Mouse (Mus musculus): ENCODE measurements at regions not wholly inside any gene's neighbourhood (a gene's known extent, or its start where the extent isn't known, plus 50 kb on each side); places are given as distances from the start of the nearest gene placed in this dataset.

GRCm38 (mm10) chr3:147189737-147190136 lies 337.6 kb downstream of the Ttll7 start:
- no peaks in the 10 kb centered on the region for H3K4me1 ChIP-seq (ENCODE audit: control insufficient read depth in 2 of 2, insufficient read depth in 2 of 2, low read length in 2 of 2, poor library complexity in 1 of 2)
- H3K4me3 ChIP-seq (ENCODE audit: insufficient read depth in 1 of 2, low read depth in 1 of 2, low read length in 2 of 2, poor library complexity in 1 of 2, severe bottlenecking in 1 of 2) = no peak overlapping the region
- no peaks in the 10 kb centered on the region for H3K36me3 ChIP-seq (ENCODE audit: control insufficient read depth, insufficient read depth, low read length, poor library complexity, severe bottlenecking)
- in situ Hi-C loops (cut with MboI; ENCODE audit: low sequenced_read_pairs in 2 of 2, unreplicated experiment in 2 of 2) = loop anchor here in 1 of 2 experiments (25.0 kb wide), 1 partner anchor 823 kb away; no protein-coding TSS in a partner anchor
- H3K27ac ChIP-seq (ENCODE audit: insufficient read depth, low read depth, low read length, poor library complexity, severe bottlenecking) = no peak overlapping the region
- H3K9ac ChIP-seq (ENCODE audit: insufficient read depth, low read depth, low read length, poor library complexity, severe bottlenecking) = no peak overlapping the region
- DNase-seq (ENCODE audit: low read depth, low spot score) = no peak
- TF ChIP-seq ZNF384 (IDR thresholded peaks at IDR 0.05; ENCODE audit: low read depth, low read length) = no peak
- no peak for TF ChIP-seq CHD2 (IDR thresholded peaks at IDR 0.05; ENCODE audit: low read depth, low read length)
- no peaks in the 10 kb centered on the region for H3K9me3 ChIP-seq (ENCODE audit: control insufficient read depth, insufficient read depth, low read depth, low read length)

- no peak overlapping the region for H3K9ac ChIP-seq (ENCODE audit: insufficient read depth, low read depth, low read length, poor library complexity, severe bottlenecking)
- no peak overlapping the region for H3K4me3 ChIP-seq (ENCODE audit: insufficient read depth in 1 of 2, low read depth in 1 of 2, low read length in 2 of 2, poor library complexity in 1 of 2, severe bottlenecking in 1 of 2)
- DNase-seq (ENCODE audit: low read depth, low spot score) = no peak
- TF ChIP-seq ZC3H11A (IDR thresholded peaks at IDR 0.05; ENCODE audit: borderline replicate concordance, low read depth, low read length) = no peak
- no peak for TF ChIP-seq MAFK (IDR thresholded peaks at IDR 0.05; ENCODE audit: insufficient read depth, low read depth, low read length)
- TF ChIP-seq HCFC1 (IDR thresholded peaks at IDR 0.05; ENCODE audit: borderline replicate concordance, insufficient read depth, low read length) = no peak
- no peak for TF ChIP-seq CHD2 (IDR thresholded peaks at IDR 0.05; ENCODE audit: low read depth, low read length)
- TF ChIP-seq ZNF384 (IDR thresholded peaks at IDR 0.05; ENCODE audit: low read depth, low read length) = no peak
- in situ Hi-C loops (cut with MboI; ENCODE audit: low sequenced_read_pairs in 2 of 2, unreplicated experiment in 2 of 2) = loop anchor here in 1 of 2 experiments (25.0 kb wide), 1 partner anchor 816 kb away; no protein-coding TSS in a partner anchor
- no peaks in the 10 kb centered on the region for H3K4me1 ChIP-seq (ENCODE audit: control insufficient read depth in 2 of 2, insufficient read depth in 2 of 2, low read length in 2 of 2, poor library complexity in 1 of 2)
- H3K9me3 ChIP-seq (ENCODE audit: control insufficient read depth, insufficient read depth, low read depth, low read length) = no peaks in the 10 kb centered on the region
- H3K36me3 ChIP-seq (ENCODE audit: control insufficient read depth, insufficient read depth, low read length, poor library complexity, severe bottlenecking) = no peaks in the 10 kb centered on the region
- H3K27ac ChIP-seq (ENCODE audit: insufficient read depth, low read depth, low read length, poor library complexity, severe bottlenecking) = no peak overlapping the region
Measured at GRCm38 (mm10) chr3:147196626-147197025, 344.5 kb downstream of the Ttll7 start.

GRCm38 (mm10) chr3:147197215-147197614 lies 345.0 kb downstream of the Ttll7 start:
- peak; percentile 33 for DNase-seq (ENCODE audit: low read depth, low spot score)
- in situ Hi-C loops (cut with MboI; ENCODE audit: low sequenced_read_pairs in 2 of 2, unreplicated experiment in 2 of 2) = loop anchor here in 1 of 2 experiments (25.0 kb wide), 1 partner anchor 815 kb away; no protein-coding TSS in a partner anchor
- Histone ChIP-seq H3K4me3 (ENCODE audit: insufficient read depth in 1 of 2, low read depth in 1 of 2, low read length in 2 of 2, poor library complexity in 1 of 2, severe bottlenecking in 1 of 2) (no peak overlapping the region), H3K27ac (ENCODE audit: insufficient read depth, low read depth, low read length, poor library complexity, severe bottlenecking) (no peak overlapping the region), H3K4me1 (ENCODE audit: control insufficient read depth in 2 of 2, insufficient read depth in 2 of 2, low read length in 2 of 2, poor library complexity in 1 of 2) (no peaks in the 10 kb centered on the region), H3K36me3 (ENCODE audit: control insufficient read depth, insufficient read depth, low read length, poor library complexity, severe bottlenecking) (no peaks in the 10 kb centered on the region), H3K9me3 (ENCODE audit: control insufficient read depth, insufficient read depth, low read depth, low read length) (no peaks in the 10 kb centered on the region), H3K9ac (ENCODE audit: insufficient read depth, low read depth, low read length, poor library complexity, severe bottlenecking) (no peak overlapping the region)
- TF ChIP-seq ZC3H11A (IDR thresholded peaks at IDR 0.05; ENCODE audit: borderline replicate concordance, low read depth, low read length) (peak; percentile 87), MAFK (IDR thresholded peaks at IDR 0.05; ENCODE audit: insufficient read depth, low read depth, low read length) (no peak)

GRCm38 (mm10) chr3:147211127-147211940 lies 359.2 kb downstream of the Ttll7 start:
- Histone ChIP-seq H3K27ac (ENCODE audit: insufficient read depth, low read depth, low read length, poor library complexity, severe bottlenecking) (no peak overlapping the region), H3K4me1 (ENCODE audit: control insufficient read depth in 2 of 2, insufficient read depth in 2 of 2, low read length in 2 of 2, poor library complexity in 1 of 2) (no peaks in the 10 kb centered on the region), H3K9me3 (ENCODE audit: control insufficient read depth, insufficient read depth, low read depth, low read length) (no peaks in the 10 kb centered on the region), H3K9ac (ENCODE audit: insufficient read depth, low read depth, low read length, poor library complexity, severe bottlenecking) (no peak overlapping the region), H3K36me3 (ENCODE audit: control insufficient read depth, insufficient read depth, low read length, poor library complexity, severe bottlenecking) (no peaks in the 10 kb centered on the region), H3K4me3 (ENCODE audit: insufficient read depth in 1 of 2, low read depth in 1 of 2, low read length in 2 of 2, poor library complexity in 1 of 2, severe bottlenecking in 1 of 2) (no peak overlapping the region)
- in situ Hi-C loops (cut with MboI; ENCODE audit: low sequenced_read_pairs in 2 of 2, unreplicated experiment in 2 of 2) = no loop called here
- no peak for TF ChIP-seq ZC3H11A (IDR thresholded peaks at IDR 0.05; ENCODE audit: borderline replicate concordance, low read depth, low read length)
- TF ChIP-seq MAFK (IDR thresholded peaks at IDR 0.05; ENCODE audit: insufficient read depth, low read depth, low read length) = no peak
- TF ChIP-seq ZNF384 (IDR thresholded peaks at IDR 0.05; ENCODE audit: low read depth, low read length) = no peak
- DNase-seq (ENCODE audit: low read depth, low spot score) = no peak

GRCm38 (mm10) chr3:147228663-147229062 lies 376.5 kb downstream of the Ttll7 start:
- in situ Hi-C loops (cut with MboI; ENCODE audit: low sequenced_read_pairs in 2 of 2, unreplicated experiment in 2 of 2) = no loop called here
- Histone ChIP-seq H3K9ac (ENCODE audit: insufficient read depth, low read depth, low read length, poor library complexity, severe bottlenecking) (no peak overlapping the region), H3K36me3 (ENCODE audit: control insufficient read depth, insufficient read depth, low read length, poor library complexity, severe bottlenecking) (no peaks in the 10 kb centered on the region), H3K9me3 (ENCODE audit: control insufficient read depth, insufficient read depth, low read depth, low read length) (no peaks in the 10 kb centered on the region), H3K27ac (ENCODE audit: insufficient read depth, low read depth, low read length, poor library complexity, severe bottlenecking) (no peak overlapping the region), H3K4me1 (ENCODE audit: control insufficient read depth in 2 of 2, insufficient read depth in 2 of 2, low read length in 2 of 2, poor library complexity in 1 of 2) (no peaks in the 10 kb centered on the region), H3K4me3 (ENCODE audit: insufficient read depth in 1 of 2, low read depth in 1 of 2, low read length in 2 of 2, poor library complexity in 1 of 2, severe bottlenecking in 1 of 2) (no peak overlapping the region)
- TF ChIP-seq ZC3H11A (IDR thresholded peaks at IDR 0.05; ENCODE audit: borderline replicate concordance, low read depth, low read length) = no peak
- no peak for TF ChIP-seq CHD2 (IDR thresholded peaks at IDR 0.05; ENCODE audit: low read depth, low read length)
- TF ChIP-seq ZNF384 (IDR thresholded peaks at IDR 0.05; ENCODE audit: low read depth, low read length) = no peak
- TF ChIP-seq HCFC1 (IDR thresholded peaks at IDR 0.05; ENCODE audit: borderline replicate concordance, insufficient read depth, low read length) = no peak
- no peak for DNase-seq (ENCODE audit: low read depth, low spot score)

Data from ES-E14 (cell line).